Mouse (Mus musculus): ENCODE measurements at regions not wholly inside any gene's neighbourhood (a gene's known extent, or its start where the extent isn't known, plus 50 kb on each side); places are given as distances from the start of the nearest gene placed in this dataset.
A peak's percentile ranks its signal among the peaks of the same experiment; 100 is the strongest.

DNA sequence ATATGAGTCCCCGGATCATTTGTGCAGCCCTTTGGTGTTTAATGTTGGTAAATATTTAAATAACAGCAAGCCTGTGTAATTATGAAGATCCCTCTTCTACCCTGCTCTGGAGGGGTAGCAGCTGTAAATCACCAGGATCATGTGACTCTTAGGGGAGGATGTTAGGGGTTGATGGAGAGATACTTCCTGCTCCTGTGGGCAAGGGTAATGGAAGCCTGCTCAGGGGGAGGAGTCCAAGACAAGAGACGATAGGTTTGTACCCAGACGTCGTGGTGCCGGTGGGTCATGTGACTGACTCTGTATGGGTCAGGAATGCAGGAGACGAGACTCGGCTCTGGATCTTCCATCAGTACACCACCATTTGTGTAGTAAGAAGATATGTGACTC is 166.7 kb downstream of the Cdh26 start:
- DNase-seq (ENCODE audit: low spot score): no peak

DNA sequence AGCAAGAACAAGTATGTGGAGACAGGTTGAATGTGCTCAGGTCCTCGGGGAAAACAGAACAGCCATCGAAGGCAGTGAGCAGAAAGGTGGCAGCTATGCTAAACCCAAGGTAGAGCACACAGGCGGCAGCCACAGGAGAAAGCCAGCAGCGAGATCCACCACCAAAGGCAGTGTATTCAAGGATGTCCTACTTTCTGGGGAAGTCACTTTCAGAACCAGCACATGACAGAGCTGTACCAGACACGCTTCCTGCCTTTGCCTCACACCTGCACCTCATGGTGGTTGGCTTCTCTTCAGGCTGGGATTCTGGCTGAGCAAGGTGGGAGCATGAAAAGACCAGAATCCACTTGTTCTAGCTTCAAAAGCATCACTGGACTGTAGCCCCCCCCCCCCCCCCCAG is 168.0 kb downstream of the Cdh26 start:
- DNase-seq (ENCODE audit: low spot score): no peak

DNA sequence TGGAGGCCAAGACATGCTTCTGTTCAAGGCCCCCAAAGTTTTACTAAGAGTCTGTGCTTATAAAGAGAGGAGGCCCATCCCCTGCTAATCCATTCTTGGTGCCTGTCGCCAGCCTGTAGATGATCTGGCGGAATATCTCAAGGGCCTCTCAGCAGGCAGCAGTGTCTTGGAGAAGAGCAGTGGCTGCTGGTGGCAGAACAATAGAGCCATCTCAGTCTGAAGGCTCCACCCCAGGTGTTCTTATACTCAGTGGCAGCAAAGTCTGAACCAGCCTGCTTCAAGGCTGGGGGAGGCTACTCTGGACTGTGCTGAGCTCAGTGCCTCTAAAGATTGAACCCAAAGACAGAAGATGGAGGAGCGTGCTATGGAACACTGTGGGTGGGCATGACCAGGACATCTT is 168.5 kb downstream of the Cdh26 start:
- DNase-seq (ENCODE audit: low spot score): no peak

DNA sequence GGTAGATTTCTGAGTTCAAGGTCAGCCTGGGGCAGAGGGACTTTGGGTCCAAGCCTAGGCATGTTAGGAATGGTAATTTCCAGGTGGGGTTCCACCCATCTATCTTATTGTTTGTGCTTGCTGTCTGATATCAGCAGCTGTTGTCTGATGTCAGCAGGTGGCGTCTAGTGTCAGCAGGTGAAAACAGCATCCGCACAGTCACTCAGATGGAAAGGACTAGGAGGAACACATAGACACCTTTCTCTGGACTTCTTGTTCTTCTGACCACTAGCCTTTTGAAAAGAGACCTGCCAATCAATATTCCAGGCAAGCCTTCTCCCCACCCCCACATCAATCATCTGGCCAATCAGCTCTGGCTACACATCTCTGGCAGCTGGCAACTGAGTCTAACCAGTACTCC is 173.1 kb downstream of the Cdh26 start:
- no peak for DNase-seq (ENCODE audit: low spot score)

DNA sequence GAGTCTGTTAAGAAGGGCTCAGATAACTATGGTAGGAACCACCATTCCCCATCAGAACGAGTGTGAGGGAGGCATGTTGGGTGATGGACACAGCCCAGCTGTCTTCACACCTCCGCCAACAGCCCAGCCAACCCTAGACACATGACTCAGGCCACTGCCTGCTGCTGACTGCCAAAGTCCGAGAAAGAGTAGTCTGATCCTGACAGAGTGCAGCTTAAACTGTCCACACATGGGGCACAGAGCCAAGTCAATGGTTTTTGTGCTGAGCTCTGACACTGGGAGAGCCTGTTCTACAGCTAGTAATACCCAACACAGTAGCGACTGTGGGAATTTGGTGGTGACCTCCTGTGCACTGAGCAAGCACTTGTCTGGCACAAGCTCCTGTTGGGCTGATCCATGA is 176.4 kb downstream of the Cdh26 start:
- DNase-seq (ENCODE audit: low spot score): peak; percentile 33

DNA sequence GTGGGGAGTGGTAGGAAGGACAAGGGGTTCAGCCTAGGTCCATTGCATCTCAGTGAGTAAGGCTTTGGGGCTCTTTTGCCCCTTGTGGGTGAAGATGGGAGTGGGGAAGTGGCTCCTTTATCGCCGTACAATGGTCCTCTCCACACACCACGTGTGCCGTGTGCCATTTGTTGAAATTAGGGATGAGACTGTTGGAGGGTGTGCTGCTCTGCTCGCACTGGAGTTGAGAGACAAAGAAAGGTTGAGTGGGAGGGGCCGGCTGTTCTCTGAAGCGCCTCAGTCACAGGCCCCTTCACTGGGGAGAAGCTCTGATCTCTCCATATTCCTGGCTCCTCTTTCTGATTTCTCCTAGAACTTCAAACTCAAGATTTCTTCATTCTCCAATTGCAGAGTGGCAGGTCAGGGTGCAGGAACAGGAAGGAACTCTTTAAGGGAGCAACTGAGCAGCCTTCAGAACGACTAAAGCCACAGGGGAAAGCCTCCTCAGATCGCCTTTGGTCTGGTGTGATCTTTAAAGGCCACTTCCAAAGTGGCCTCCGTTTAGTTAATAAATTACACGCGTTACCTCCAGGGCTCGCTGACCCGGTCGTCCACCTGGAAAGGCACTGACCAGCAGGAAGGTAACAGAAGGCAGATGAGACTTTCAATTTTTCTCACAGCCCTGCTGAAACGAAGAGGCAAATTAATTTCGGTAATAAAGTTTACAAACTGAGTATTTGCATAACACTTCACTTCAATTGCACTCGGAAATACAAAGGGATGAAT is 180.1 kb downstream of the Cdh26 start:
- DNase-seq (ENCODE audit: low spot score): no peak

DNA sequence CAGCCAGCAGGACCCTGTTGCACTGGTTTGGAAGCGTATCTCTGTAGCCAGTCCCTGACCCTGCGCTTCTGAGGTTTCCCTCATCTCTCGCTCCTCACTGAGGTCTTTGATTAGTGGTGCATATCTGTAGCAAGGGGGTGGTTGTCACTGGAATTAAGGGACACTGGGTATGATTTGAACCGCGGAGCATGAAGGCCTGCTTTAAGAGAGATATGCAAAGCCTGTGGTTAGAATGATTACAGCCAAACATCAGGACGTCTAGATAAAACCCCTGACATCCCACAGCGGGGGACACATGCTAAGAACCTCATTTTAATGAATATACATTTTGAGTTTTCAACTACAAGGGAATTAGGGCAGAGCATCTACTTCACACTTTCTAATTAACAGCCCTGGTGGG is 184.4 kb downstream of the Cdh26 start:
- DNase-seq (ENCODE audit: low spot score): no peak

DNA sequence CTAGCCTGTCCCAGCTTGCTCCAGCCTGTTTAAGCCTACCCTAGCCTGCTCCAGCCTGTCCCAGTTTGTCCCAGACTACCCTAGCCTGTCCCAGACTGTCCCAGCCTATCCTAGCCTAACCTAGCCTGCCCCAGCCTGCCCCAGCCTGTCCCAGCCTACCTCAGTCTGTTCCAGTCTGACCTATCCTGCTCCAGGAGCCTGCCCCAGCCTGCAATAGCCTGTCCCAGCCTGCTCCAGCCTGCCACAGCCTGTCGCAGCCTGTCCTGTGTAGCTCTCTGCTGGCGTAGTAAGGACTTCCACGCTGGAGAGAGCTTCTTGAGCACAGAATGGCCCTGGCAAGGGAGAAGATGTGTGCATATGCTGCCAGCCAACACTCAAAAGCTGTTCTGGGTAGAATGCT is 192.5 kb downstream of the Cdh26 start:
- no peak for DNase-seq (ENCODE audit: low spot score)

DNA sequence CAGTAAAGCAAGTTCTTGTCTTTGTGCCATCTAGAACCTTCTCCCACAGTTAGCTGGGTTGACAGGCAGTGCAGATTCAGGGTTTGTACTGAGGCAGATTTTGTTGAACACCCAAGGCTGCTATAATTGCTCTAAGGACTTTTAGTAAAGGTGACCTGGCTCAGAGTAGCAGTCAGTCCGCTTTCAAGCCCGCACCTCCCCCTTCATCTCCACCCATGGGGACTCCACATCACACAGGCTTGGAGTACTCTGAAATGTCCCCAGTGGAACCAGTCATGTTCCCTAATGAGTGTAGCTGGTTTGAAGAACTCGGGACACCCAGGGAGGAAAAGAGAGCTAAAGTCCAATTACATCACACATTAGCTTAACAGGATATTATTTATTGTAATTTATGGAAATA is 194.1 kb downstream of the Cdh26 start:
- no peak for DNase-seq (ENCODE audit: low spot score)

DNA sequence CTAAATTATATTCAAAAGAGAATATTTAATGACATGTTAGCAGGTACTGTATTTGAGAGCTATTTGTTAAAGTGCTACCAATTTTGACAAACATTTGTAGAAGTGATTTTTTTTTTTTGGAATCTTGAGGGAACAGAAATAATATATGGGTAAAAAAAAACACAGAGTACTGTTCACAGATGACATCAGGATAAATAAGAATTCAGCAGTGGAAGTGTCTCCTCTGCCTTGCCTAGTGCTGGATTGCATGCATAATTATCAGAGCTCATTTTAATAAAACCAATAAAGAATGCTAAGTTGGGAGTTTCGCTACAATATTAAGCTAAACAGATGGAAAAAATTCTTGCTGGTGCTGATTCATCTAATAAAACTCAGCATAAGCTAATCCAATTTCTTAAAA is 194.6 kb downstream of the Cdh26 start:
- DNase-seq (ENCODE audit: low spot score): no peak

DNA sequence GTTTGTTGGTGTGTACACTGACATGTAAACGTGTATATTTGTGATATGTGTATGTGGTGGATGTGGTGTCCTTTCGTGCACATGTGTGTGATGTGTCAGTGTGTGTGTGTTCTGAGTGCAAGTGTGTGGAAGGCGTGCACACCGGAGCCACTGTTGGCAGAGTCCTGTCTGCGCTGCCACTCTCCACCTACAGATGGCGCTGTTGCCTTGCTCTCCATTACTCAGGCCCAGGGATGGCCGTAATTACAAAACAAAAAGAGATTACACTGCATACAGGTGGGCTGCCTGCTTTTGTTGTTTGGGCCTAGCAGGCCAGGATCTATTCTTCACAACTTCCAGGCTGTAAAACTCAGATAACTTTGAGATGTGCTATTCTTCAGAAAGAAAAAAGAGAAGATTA is 199.4 kb downstream of the Cdh26 start:
- peak; percentile 46 for DNase-seq (ENCODE audit: low spot score)

DNA sequence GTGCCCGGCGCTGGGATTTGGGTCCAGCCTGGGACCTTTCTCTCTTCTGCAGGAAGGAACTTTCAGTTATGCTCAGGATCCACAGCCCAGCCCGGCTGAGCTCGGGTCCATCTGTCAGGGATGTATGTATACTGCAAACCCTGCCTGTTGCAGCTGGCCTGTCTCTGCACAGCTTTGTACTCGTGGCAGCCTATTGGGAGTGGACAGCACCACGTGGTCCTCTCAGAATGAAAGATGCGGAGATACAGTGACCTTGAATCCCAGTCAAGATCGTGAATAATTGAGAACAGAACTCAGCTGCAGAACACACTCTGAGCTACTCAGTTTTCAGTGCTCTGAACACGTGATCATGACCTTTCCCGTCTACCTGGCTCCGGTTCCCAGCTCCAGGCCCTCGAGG is 200.2 kb downstream of the Cdh26 start:
- DNase-seq (ENCODE audit: low spot score): no peak

DNA sequence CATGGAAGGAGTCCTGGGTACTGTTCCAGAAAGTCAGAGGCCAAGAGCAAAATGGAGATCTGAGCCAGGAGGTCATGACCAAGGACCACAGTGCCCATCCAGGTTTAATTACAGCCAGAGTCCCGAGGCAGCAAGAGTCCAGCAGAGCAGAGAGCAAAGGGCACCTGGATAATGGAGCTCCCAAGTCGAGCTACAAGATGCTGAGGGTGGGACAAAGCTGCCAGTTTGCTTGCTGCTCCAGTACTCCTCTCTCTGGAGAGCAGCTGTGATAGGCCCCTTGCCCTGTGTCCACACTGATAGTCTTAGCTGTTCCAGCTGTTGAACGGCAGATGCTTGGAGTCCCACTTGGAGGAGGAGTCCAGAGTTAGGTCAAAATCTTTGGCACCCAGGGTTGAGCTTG is 201.0 kb downstream of the Cdh26 start:
- no peak for DNase-seq (ENCODE audit: low spot score)

DNA sequence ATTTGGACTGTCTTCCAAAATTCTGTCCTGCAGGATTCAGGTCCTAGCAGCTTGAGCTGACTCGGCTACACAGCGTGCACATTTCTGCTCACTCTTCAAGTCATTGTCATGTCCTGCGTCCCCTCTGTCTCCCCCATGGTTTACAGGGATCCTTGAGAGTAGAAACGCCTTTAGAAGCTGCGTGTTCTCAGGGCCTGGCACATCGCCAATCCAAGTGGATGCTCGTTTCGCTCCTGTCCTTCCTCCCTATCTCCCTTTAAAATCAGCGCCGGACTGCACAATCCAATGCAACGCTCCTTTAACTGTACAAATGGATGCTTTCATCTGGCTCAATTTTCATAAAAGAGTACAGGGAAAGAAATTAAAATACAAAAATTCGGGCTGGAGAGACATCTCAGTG is 201.6 kb downstream of the Cdh26 start:
- no peak for DNase-seq (ENCODE audit: low spot score)

DNA sequence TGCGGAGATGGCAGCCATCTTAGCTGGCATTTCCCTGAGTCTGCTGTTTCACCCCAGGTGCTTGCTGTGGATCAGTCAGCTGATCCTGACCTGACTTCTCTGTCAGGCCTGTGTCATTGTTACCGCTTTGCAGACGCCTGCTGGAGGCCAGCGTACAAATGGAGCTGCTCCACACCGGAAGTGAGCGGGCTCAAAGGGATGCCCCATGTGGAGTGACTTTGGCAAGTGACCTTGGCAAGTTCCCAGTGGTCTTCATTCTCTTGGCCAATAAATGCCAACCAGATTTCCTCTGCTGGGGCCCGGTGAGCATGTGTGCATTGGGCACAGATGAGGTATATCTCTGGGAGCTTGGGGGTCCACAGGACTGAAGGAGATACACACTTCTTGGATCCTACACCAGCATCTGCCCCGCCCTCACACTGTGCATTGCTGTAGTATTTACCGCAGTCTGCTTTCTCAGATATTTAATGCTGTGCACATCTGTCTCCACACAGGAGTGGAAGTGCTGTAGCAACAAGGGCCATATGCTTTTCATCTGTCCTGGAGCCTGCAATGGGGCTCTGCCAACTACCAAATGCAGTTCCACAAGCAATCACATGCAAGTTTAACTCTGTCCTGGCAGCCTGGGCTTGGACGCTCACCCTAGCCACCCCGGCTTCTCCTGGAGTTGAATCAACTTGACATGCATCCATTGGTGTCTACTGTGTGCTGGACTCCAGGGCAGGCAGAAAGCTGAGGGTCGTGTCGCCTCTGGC is 202.7 kb downstream of the Cdh26 start:
- DNase-seq (ENCODE audit: low spot score): no peak

DNA sequence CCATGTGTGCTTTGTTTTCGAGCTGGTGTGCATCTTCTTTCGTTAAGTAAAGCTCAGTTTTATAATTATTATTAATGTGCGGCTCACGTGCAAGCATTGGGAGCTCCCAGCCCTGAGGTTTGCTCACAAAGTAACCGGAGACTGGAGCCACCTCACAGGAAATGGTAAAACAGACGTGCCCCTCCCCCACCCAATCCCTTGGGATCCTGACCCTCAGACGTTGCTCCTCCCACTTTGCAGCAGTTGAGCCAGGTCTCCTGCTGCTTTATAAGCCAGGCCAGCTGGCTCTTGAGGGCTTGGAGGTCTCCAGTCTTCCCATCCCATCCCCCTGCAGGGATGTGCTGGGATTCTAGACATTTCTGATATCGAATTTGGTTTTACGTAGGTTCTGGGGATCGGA is 203.8 kb downstream of the Cdh26 start:
- DNase-seq (ENCODE audit: low spot score): no peak

DNA sequence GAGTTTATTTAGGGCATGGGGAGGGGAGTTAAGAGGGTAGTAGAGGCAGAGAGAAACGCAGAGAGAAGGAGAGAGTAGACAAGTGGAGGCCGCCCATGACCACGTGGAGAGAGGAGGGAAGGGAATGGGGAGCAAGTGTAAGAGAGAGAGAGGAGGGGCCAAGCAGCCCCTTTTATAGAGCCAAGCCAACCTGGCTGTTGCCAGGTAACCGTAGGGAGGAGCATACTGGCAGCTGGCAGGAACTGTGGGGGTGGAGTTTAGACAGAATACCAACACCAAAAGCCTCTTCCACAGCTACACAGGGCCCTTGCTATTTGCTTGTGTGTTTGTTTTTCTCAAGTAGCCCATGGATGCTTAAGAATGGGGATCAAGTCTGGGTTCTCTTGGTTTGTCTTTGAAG is 205.4 kb downstream of the Cdh26 start:
- no peak for DNase-seq (ENCODE audit: low spot score)

DNA sequence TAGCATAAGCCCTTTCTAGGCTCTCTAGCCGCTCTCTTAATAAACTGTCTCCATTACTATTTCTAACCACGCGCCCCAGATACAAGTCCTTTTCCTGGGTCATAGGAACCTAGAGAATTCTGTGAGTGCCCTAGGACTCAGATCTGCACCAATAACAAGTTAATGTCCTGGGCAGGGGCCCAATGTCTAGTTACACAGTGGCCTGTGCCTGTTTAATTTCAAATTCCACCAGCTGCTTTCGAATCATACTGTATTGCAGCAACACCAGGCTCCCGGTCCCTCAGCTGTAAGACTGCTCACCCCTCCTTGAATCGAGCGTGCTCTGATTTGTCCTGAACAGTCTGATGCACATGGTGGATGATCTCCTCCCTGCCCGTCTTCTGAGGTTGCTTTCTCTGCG is 206.6 kb downstream of the Cdh26 start:
- no peak for DNase-seq (ENCODE audit: low spot score)

DNA sequence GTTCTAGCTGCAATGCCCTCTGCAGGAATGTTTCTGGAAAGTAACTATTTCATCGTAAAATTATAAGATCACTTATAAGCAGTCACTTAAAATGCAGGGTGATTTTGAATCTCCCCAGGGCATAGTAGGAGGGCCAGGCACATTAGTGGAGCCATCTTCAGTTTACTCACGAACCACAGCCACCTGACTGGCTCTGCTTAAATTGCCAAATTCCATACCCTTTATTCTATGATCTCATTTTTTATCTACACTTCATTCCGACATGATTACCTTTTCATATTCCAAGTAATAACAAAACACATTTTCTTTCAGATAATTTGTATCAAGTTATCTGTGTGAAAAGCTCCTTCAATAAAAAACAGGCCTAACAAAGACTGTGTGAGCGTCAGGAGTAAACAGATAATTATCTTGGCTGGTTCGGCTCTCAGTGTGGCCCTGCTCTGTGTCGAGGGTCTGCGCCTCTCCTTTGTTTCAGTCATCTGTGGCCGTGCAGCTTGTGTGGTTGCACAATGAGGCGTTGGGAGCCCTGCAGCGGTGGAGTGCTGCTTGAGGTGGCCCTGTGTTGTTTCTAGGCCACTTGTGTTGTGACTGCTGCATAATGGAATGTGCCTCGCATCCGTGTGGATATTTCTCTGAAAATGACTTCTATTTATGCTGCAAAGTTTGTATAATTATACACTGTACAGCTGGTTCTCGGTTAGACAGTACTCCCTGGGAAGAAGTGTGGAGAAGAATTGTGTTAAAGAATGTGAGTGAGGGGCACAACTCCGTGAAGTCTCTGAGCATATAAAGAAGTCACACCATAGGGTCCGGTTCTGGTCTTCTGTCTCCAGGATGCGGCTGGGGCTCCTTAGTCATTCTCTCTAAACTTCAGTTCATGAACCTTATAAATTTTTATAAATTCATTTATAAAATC is 212.1 kb downstream of the Cdh26 start:
- DNase-seq (ENCODE audit: low spot score): no peak

DNA sequence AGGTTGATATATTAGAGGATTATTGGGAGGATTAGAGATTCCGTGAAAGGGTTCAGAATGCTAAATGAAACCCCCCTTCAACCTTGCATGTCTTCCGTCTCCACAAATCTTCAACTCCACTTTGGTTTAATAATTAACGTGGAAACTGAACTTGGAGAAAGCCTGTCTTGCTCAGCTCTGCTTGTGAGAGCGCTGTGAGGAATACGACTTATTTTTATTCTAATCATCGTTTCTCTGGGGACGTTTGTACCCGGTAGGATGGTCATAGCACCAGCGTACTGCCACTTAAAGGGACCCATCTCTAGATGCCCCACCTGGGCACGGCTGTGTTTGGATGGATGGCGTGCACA is 212.7 kb downstream of the Cdh26 start:
- DNase-seq (ENCODE audit: low spot score): no peak

DNA sequence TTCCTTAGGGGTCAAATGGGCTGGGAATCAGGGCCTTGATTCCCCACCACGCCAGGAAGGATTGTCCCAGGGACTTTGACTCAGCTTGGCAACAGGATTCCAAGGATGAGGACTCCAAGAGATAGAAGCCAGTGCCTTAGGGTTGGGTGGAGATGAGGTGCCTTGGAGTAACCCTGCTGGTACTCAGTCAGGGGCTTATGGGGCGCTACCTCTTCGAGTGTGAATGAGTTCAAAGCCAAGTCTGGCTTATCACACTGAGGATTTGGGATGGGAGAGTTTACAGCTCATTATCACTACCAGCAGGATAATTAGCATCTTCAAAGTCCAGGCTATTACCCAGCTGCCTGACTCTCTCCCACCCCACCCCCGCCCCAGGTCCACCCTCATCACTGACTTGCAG is 213.5 kb downstream of the Cdh26 start:
- DNase-seq (ENCODE audit: low spot score): no peak

DNA sequence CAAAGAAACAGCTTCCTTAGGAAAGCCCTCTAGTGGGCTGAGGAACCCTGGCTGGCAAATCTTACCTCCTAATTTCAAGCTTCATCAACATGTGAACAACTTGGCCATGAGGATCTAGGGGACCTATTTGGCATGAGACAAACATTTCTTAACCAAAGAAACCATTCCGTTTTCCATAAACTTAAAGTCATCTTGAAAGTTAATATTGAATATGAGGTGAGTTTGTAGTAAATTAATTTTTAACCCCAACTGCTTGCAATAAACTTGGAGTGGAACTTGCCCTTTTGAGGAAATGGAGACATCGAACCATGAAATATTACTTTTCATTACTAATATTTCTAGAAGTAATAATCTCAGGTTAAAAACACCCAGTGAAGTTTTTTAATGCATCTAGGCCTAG is 229.7 kb downstream of the Cdh26 start:
- DNase-seq (ENCODE audit: low spot score): no peak

DNA sequence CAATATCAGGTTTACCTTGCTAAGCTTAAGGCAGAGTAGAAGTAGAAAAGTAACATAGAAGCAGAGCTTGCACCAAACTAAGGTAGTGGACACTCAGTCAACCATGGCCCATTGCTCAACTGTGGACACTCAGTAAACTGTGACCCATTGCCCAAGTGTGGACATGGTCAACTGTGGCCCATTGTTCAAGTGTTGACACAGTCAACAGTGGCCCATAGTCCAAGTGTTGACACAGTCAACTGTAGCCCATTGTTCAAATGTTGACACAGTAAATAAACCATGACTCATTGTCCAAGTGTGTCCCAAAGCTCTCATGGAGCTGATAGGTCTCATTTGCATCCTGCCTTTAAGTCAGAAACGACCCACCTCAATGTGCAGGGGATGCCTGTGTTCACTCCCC is 232.1 kb downstream of the Cdh26 start:
- DNase-seq (ENCODE audit: low spot score): no peak

Measured in ovary, postnatal 14 days (tissue).